Mouse (Mus musculus) left cerebral cortex, adult 11 months (tissue): ENCODE measurements around the gene Slc8b1.

Source experiments
- DNase-seq: peaks from one replicate; pipeline ENCODE4 v3.0.0; 2022; ENCODE audit warnings: low spot score

Slc8b1 gene

DNA sequence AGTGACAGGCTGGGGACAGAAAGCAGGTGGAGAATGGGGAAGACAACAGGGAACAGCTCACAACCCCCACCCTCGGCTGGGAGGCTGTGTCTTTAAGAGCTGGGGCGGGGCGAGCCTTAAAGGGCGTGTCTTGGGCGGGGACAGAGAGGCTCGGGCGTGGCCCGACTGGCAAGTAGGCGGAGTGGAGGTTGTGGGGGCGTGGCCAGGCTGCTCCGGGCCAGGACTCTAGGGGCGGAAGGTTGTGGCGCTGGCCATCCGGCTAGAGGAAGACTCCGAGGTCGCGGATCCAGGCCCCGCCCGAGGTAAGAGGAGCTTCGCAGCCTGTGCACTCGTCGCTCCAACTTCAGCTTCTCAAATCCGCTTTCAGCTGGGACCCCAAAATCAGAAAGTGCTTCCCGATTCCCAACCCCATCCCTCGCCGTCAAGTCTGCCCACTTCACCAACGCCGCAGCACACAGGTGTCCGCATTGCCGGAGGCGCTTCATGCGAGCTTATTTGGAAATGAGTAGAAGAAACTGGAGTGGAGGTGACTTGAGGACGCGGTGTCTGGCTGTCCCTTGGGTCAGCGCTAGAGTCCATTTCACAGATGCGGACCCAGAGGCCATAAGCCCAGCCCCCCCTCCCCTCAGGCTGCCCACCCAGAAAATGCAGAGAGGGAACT is at the start of gene Slc8b1:
Gene Slc8b1, plus strand, starts transcription at position 187 of the 661 bp plus-strand sequence.
- peak; percentile 76 for DNase-seq

DNA sequence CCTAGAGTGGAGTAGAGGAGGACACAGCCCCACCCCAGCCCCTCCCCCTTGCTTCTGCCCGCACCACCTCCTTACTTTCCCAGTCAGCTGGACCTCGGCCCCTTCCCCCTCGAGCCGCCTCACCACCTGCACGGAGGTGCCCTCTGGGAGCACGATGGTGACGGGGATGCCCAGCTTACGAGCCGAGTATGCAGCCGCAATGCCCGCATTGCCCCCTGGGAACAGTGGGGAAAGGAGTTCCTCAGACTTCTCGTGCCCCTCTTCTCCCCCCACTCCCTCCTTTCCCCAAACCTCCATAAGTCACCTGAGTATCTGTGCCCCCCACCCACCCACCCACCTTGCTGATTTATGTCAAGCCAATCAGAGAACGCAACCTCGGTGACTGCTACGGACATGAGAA is 49.1 kb upstream of the Slc8b1 start:
- no peak for DNase-seq

DNA sequence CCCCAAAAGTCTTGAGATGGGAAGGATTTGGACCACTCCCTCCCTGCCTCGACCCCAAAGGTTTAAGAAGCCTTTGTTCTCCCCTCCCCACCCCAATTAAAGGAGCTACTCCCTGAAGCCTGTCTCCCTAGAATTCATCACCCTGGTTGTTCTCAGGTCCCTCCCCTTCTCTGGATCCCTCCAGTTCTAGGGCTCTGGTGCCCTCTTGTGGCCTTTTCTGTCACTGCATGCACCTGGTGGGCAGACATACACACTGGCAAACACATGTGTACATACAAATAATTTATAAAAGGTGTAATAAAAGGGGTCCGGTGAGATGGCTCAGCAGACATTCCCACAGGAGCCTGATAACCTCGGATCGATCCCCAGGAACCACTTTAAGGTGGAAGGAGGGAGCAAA is 46.6 kb upstream of the Slc8b1 start:
- DNase-seq, result no peak

DNA sequence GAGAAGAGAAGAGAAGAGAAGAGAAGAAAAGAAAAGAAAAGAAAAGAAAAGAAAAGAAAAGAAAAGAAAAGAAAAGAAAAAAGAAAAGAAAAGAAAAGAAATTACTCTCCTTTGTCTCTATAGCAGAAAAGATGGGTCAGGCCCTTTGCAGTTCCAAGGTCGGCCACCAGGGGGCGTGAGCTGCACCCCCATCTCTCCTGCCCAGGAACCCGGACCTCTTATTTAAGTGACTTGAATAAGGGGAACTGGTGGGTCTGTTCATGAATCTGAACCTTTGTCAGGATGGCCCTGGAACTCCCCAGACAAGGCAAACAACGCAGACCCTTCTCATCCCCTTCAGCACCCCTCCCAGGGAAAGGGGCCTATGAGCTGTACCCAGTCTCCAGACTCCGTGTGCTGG is 45.9 kb upstream of the Slc8b1 start:
- no peak for DNase-seq

- DNase-seq, result no peak
Observed at GRCm38 (mm10) chr5:120465860-120466259, 45.1 kb upstream of the Slc8b1 start.

DNA sequence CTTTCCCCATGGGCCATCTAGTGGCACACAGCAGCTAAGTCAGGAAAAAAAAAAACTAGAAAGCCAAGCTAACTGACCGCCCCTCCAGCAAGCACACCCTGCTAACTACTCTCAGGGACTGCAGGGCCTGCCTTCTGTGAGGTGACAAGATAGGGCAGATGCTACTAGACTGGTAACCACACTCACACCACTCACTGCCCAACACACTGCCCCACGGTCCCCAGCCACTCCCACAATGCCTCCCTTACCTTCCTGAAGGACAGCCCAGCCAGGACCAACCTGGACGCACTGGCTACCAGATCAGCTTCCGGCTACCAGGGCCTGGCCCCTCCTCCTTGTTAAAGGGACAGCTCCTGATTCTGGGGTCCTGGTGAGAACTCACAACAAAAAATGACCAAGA is 43.9 kb upstream of the Slc8b1 start:
- no peak for DNase-seq

DNA sequence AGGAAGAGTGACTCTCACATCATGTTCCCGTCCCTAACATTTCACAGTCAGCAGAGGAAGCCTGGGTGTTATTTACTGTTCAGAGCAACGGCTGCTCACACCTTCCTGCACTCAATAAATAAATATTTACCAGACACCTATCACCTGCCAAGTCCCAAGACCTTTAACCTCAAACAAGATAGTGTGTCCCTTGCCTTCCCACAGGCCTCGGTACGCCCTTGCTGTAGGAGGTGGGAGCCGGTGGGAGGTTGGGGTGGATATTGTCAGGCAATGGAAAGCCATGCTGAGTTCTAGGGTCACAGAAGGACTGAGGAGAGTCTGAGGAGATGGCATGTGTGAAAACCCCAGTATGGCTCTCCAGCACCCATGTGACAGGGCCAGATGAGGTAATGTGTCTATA is 42.6 kb upstream of the Slc8b1 start:
- DNase-seq, result no peak

- DNase-seq, result no peak
Observed at GRCm38 (mm10) chr5:120468830-120469229, 42.1 kb upstream of the Slc8b1 start.

DNA sequence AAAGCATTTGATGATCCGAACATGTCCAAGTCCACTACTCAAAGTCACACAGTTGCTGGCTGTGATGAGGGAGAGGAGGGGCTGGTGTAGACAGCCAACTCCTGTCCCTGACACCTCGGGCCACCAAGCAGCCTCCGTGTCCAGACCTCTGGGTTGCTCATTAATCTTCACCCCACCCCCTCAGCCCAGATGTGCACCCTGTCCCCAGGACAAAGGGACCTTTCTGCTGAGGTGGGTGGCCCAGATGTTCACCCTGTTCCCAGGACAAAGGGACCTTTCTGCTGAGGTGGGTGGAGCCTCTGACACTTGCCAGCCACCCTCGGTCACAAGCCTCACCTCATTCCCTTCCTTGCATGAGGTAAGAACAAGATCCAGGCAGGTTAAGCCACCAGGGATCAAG is 39.4 kb upstream of the Slc8b1 start:
- DNase-seq, result no peak

- no peak for DNase-seq
Observed at GRCm38 (mm10) chr5:120472770-120473169, 38.2 kb upstream of the Slc8b1 start, which contains the start of gene Sdsl. Gene Sdsl (minus strand): TSS chr5:120472810.

DNA sequence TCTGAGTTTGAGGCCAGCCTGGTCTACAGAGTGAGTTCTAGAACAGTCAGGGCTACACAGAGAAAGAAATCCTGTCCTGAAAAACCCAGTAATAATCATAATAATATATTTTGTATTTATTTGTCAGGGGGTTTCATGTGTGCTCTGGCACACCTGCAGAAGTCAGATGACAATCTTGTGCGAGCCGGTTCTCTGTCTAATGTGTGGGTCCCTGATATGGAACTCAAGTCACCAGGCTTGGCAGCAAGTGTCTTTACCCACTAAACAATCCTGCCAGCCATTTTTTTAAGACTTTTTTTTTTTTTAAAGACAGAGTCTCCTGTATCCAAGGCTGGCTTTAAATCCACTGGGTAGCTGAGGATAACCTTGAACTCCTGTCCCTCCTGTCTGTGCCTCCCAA is 37.6 kb upstream of the Slc8b1 start:
- DNase-seq, result no peak

DNA sequence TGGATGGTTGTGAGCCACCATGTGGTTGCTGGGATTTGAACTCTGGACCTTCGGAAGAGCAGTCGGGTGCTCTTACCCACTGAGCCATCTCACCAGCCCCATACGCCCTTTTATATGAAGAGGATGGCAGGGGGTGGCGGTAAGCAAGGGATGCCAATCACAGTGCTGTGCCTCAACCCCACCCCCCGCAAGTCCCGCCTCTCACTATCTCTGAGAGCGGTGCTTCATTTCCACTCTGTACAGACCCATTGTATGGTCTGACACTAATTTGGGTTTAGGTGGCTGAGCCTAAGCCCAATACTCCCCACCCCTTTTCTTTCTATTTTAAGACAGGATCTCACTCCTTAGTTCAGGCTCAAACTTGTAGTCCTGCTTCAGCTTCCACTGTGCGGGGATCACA is 35.1 kb upstream of the Slc8b1 start:
- no peak for DNase-seq

GRCm38 (mm10) chr5:120476296-120476695 is 34.7 kb upstream of the Slc8b1 start, which contains the start of gene Sds:
Gene Sds (plus strand): TSS chr5:120476526.
- no peak for DNase-seq

DNA sequence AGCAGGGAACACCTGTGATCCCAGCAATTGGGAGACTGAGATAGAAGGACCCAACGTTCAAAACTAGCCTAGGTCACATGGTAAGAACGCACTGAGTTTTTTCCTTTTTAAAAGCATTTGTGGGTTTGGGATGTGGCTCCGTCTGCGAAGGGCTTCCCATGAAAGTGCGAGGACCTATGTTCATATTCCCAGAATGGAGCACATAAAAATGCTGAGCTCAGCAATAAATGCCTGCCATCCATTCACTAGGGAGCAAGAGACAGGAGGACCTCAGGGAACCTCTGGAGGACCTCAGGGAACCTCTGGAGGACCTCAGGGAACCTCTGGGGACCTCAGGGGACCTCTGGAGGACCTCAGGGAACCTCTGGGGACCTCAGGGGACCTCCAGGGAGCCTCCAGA is 33.0 kb upstream of the Slc8b1 start:
- DNase-seq, result no peak

DNA sequence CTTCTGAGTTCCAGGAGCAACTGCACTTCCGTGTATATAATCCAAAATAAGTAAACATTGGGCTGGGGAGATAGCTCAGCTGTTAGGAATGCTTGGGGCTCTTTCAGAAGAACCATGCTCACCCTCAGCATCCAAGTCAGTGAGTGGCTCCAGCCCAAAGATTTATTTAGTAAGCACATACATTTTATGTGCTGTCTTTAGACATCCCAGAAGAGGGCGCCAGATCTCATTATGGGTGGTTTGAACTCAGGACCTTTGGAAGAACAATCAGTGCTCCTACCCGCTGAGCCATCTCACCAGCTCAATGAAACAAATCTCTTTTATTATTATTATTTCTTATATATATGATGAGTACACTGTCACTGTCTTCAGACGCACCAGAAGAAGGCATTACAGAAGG is 31.4 kb upstream of the Slc8b1 start:
- no peak for DNase-seq

DNA sequence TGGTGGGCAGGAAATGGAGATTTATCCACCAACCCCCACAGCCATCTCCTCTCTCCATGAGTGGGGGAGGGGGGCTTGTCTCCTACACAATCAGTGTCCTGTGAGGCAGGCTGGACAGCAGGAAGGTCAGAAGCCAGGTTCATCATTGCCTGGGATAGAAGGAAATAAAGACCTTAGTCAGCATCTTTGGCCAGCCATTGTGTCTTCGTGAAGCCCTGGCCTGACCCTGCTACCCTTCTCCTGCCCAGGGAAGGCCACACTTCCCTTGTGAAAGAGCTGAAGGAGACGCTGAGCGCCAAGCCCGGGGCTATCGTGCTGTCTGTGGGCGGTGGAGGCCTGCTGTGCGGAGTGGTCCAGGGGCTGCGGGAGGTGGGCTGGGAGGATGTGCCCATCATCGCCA is 29.8 kb upstream of the Slc8b1 start:
- no peak for DNase-seq

- DNase-seq, result no peak
Observed at GRCm38 (mm10) chr5:120483399-120483798, 27.6 kb upstream of the Slc8b1 start.

DNA sequence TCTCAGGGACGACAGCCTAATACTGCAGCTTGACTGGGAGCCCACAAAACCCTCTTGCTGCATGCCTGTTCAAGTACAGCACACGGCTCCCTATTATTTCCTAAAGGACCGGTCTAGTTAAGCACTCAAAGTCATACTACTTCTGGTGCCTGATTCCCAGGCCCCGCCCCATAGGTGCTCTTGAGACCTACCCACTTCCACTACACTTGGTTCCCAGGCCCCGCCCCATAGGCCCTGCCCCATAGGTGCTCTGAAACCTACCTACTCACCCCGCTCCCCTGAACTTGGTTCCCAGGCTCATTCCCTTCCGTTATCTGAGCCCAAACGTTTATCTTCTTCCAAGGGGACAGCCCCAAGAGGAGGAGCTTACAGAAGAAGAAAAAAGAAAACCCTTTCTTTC is 23.1 kb upstream of the Slc8b1 start:
- DNase-seq, result no peak

- no peak for DNase-seq
Observed at GRCm38 (mm10) chr5:120490679-120491192, 20.2 kb upstream of the Slc8b1 start.

DNA sequence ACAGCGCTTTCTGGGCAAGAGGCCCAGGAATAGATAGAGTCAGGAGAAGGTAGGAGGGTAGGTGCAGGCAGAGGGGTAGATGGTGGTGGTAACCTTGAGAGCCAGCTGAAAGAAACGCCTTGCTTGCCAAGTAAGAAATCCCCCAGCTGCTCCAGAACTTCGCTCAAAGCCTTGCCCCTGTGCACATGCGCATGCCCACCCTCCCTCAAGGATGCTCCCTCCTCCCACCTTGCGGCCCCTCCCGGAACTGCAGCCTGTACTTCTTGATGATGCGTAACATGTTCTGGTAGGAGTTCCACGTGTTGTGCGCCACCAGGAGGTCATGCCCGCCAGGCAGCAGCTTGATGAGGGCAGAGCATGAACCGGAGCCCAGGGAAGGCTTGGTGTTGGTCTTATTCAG is 18.5 kb upstream of the Slc8b1 start:
- no peak for DNase-seq

GRCm38 (mm10) chr5:120493440-120493839 is 17.5 kb upstream of the Slc8b1 start:
- DNase-seq, result no peak

GRCm38 (mm10) chr5:120493873-120494395 is 17.0 kb upstream of the Slc8b1 start:
- no peak for DNase-seq

DNA sequence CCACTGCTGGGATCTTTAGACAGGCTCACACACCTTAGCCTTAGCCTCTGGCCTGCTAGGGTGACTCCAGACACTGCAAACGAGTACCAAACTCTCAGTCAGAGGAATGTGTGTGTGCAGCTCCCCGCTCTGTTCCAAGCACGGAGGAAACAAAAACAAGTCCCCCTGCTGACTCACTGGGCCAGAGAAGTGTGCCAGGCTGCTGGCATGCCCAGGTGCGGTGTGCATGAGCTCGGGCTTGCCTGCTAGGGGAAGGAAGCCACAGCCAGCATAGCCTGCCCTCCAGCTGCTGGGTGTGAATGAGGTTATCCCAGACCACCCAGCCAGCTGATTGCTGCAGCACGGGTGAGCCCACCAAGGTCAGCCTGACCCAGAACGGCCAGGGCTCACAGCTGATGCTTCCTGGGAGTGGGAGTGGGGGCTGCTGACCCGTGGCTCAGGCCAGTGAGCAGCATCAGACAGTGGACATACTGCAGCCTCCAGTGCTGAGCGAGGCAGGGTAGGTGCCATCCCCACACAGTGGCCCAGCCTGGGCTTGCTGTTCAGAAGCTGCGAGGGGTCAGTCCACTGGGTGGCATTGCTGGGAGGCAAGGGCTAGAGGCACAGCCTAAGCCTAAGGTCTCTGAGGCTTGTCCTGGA is 15.8 kb upstream of the Slc8b1 start:
- no peak for DNase-seq
